Mouse (Mus musculus) naive thymus-derived CD4-positive, alpha-beta T cell, adult 2 months (primary cell): ENCODE data around the gene Pim3.

ENCODE experiments used
- DNase-seq: peaks from one replicate; pipeline ENCODE4 v3.0.0-alpha.2; 2011; ENCODE audit warnings: low read depth

Pim3 gene

DNA sequence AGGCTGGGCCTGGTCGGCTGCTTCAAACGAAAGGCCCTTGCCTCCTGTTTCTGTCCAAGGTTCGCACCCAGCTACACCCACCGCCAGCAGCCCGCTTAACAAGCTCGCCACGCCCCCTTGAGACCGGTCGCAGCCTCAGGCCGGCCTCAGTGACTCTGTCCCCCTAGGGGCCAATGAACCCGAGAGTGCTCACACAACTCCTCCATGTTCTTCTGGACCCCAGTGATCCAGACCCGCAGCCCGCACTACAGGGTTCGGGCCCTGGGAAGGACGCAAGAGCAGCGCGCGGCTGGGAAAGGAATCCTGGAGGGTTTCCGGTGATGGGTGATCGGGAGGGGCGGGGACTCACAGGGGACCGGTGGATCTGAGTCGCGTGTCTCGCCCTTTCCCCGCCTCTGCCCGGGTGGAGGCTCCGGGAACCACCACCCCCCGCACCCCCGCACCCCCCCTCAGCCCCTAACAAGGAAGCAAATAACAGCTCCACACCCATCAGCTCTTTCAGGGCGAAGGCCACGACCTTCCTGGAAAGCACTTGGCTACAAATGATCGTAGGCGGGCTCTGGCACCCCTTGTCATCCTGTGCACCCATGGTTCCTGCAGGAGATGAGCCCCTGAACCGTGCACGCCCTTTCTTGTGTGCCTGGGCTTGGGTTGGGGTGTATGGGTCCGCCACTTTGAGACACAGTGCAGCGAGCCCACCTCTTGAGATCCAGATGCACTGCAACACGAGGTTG is 24.6 kb upstream of the Pim3 start:
- peak; percentile 57 for DNase-seq

- no peak for DNase-seq
Measured at GRCm38 (mm10) chr15:88837977-88838376, 24.0 kb upstream of the Pim3 start.

DNA sequence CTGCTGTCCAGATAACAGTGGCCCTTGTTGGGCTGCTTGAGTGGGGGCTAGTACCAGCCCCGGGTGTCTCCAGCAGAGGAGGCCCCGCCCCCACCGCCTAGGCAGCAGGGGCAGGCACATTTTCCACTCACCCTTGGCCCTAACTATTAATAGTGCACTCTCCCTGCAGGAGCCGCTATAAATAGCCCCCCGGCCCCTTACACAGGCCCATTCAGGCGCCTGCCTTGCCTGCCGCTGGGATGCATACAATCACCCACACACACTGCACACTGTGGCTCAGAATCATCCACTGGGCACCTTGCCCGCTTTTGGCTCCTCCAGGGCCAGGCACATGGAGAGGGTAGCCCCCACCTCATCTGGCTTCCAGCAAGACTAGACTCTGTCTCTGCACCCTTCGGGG is 22.7 kb upstream of the Pim3 start:
- no peak for DNase-seq

- DNase-seq: no peak
Measured at GRCm38 (mm10) chr15:88840126-88840525, 21.9 kb upstream of the Pim3 start.

- no peak for DNase-seq
Measured at GRCm38 (mm10) chr15:88841160-88841559, 20.8 kb upstream of the Pim3 start.

- DNase-seq: no peak
Measured at GRCm38 (mm10) chr15:88841580-88842299, 20.2 kb upstream of the Pim3 start.

GRCm38 (mm10) chr15:88842300-88842673 is 19.7 kb upstream of the Pim3 start:
- no peak for DNase-seq

DNA sequence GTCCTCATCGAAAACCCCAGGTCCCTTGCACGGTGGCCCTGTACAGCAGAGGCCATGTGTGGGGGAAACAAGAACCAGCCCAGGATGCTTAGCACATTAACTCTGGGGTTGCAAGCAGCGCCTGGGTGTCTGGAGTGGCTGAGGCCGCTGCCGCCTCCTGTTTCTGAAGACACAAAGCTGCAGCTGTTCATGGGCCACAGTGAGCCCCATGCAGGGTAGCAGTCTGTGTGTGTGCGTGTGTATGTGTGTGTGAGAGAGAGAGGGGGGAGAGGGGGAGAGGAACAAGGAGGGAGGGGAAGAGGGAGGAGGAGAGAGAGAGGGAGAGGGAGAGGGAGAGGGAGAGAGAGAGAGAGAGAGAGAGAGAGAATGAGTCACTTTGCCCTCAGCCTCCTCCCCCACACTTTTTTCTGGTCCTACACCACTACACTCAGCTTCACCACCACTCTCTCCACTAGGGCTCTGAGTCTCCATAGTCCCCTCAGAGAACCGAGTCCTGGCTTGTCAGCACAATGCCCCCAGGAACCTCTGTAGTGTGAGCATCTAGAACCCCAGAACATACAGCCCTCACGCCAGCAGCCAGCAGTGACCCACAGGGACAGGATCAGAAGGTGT is 18.4 kb upstream of the Pim3 start:
- no peak for DNase-seq

- no peak for DNase-seq
Measured at GRCm38 (mm10) chr15:88844966-88845365, 17.0 kb upstream of the Pim3 start.

DNA sequence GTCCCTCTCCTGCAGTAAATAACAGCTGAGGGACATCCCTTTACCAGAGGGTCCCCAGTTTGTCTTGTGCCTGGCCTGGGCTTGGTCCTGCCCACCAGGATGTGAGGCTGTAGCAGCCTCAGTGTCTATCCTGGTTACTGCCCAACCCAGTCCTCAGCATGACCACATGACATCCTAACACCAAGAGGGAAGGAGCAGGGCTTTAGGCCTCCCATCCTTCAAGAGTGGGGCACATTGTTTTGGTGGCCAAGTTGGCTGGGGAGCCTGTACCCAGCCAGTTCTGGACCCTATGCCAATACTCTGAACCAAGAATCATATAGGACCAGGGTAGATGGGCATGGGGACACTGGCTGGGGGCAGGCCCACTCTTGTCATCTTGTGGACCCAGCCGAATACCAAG is 13.3 kb upstream of the Pim3 start:
- DNase-seq: no peak

- no peak for DNase-seq
Measured at GRCm38 (mm10) chr15:88849621-88850020, 12.4 kb upstream of the Pim3 start.

GRCm38 (mm10) chr15:88850146-88850826 is 11.7 kb upstream of the Pim3 start:
- DNase-seq: no peak

- DNase-seq: no peak
Measured at GRCm38 (mm10) chr15:88851076-88851475, 10.9 kb upstream of the Pim3 start.

GRCm38 (mm10) chr15:88851507-88852149 is 10.4 kb upstream of the Pim3 start:
- DNase-seq: no peak

GRCm38 (mm10) chr15:88853106-88853505 is 8.9 kb upstream of the Pim3 start:
- DNase-seq: no peak

GRCm38 (mm10) chr15:88854119-88854968 is 7.6 kb upstream of the Pim3 start:
- DNase-seq: no peak

- no peak for DNase-seq
Measured at GRCm38 (mm10) chr15:88854969-88855830, 6.8 kb upstream of the Pim3 start.

- no peak for DNase-seq
Measured at GRCm38 (mm10) chr15:88855896-88856417, 6.0 kb upstream of the Pim3 start.

DNA sequence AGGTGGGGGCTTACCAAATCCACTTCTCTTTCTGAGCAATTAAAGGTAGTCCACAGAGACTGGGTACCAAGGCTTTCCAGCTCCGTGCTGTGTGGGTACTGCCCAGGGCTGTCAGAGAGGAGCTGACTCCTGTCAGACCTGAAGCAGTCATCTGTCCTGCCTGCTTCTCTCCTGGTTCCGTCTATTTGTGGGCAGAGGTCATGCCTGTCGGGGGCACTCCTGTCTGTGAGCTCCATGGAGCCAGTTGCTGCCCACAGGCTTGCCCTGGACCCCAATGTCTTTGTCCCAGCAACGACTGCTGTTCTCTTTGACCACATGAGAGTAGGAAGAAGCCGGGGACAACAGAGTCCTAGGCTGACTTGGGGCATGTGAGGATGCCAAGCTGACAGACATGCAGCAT is 5.4 kb upstream of the Pim3 start:
- DNase-seq: no peak

- DNase-seq: no peak
Measured at GRCm38 (mm10) chr15:88857361-88857760, 4.6 kb upstream of the Pim3 start.
